12 mouse cellular contexts compared by ENCODE assay signal in genomic region chr14:25894566-25894965, GRCm38 (mm10). TPM values are rescaled to one million over a fixed set of nuclear protein-coding genes. Genes with fewer than 3 reads are reported as not detected.
"Had no signal": no experiment of that assay in that cellular context is flagged by ENCODE, and none has a peak within 500 bp of the region (broad histone marks: within the 10 kb centered on the region; RNA-seq: fewer than 3 reads in every experiment).

No protein-coding gene starts in this region.

RNA-seq across cellular contexts. Expression of gene Plac9a, which starts 8.3 kb away (rescaled TPM):
- polyA plus RNA-seq: liver, embryonic 16.5 days; macrophage; midbrain, embryonic 11.5 days; midbrain, embryonic 13.5 days; midbrain, postnatal 0 days; neural tube, embryonic 12.5 days; neural tube, embryonic 14.5 days; thymus, adult 2 months had no signal

RNA-seq across cellular contexts. Expression of gene Cphx1, which starts 43.5 kb away (rescaled TPM):
- polyA plus RNA-seq: liver, embryonic 16.5 days; lung, embryonic 15.5 days; macrophage; midbrain, embryonic 11.5 days; midbrain, embryonic 13.5 days; midbrain, embryonic 15.5 days; neural tube, embryonic 12.5 days; neural tube, embryonic 14.5 days; spleen, adult 2 months; thymus, adult 2 months; urinary bladder, adult 2 months had no signal
